ENCODE assay signal across 11 mouse cellular contexts in genomic region chr15:25536451-25537334, GRCm38 (mm10).
DNase-seq lines count a peak whose midpoint lies in the region; ATAC-seq and TF ChIP-seq lines count a peak whose summit lies in the region.
"Had no signal": no experiment of that assay in that cellular context is flagged by ENCODE, and none has a peak within 500 bp of the region (broad histone marks: within the 10 kb centered on the region; RNA-seq: fewer than 3 reads in every experiment).

No protein-coding gene starts in this region.

- no peak for ATAC-seq in hindbrain, embryonic 11.5 days (ENCODE audit: low FRiP score)

- no peaks in the 10 kb centered on the region for H3K36me3 ChIP-seq in myocyte (ENCODE audit: control insufficient read depth, insufficient read depth)
- H3K36me3 ChIP-seq in hindbrain, embryonic 11.5 days (ENCODE audit: control insufficient read depth, insufficient read depth, low read length) = no peaks in the 10 kb centered on the region
- H3K36me3 ChIP-seq: hindbrain, embryonic 15.5 days had no signal

- no peak overlapping the region for H3K4me3 ChIP-seq in myocyte
- H3K4me3 ChIP-seq in hindbrain, embryonic 11.5 days (ENCODE audit: low read depth, low read length) = no peak overlapping the region
- H3K4me3 ChIP-seq: hindbrain, embryonic 15.5 days had no signal

- H3K27ac ChIP-seq in hindbrain, embryonic 11.5 days (ENCODE audit: low read depth, low read length) = no peak overlapping the region
- H3K27ac ChIP-seq: hindbrain, embryonic 15.5 days had no signal

- H3K79me2 ChIP-seq in myocyte (ENCODE audit: control insufficient read depth, insufficient read depth) = no peaks in the 10 kb centered on the region

- H3K4me1 ChIP-seq in hindbrain, embryonic 11.5 days (replicated peaks; ENCODE audit: control insufficient read depth, insufficient read depth, low read length) = no peaks in the 10 kb centered on the region
- H3K4me1 ChIP-seq: hindbrain, embryonic 15.5 days had no signal

- WGBS in hindbrain, embryonic 11.5 days = 87% methylated on average over 22 of the region's 22 CpGs

- DNase-seq in adrenal gland, postnatal 10 days = peak; percentile 13
- DNase-seq in adrenal gland, adult 8-10 months = no peak
- DNase-seq in left cerebral cortex, postnatal 4 days = peak; percentile 64
- no peak for DNase-seq in left cerebral cortex, postnatal 25 days (ENCODE audit: low spot score in 2 of 2)
- DNase-seq in gastrocnemius, postnatal 14 days = peak; percentile 38
- no peak for DNase-seq in spleen, postnatal 36 days (ENCODE audit: low spot score in 2 of 2)
- DNase-seq in hindbrain, embryonic 11.5 days (ENCODE audit: low spot score) = no peak
- DNase-seq: midbrain, embryonic 14.5 days; right cerebral cortex, postnatal 25 days had no signal

- no peaks in the 10 kb centered on the region for H3K9me3 ChIP-seq in hindbrain, embryonic 11.5 days (ENCODE audit: control insufficient read depth, low read length)
- H3K9me3 ChIP-seq: hindbrain, embryonic 15.5 days had no signal

- no peak overlapping the region for H3ac ChIP-seq in myocyte (ENCODE audit: control insufficient read depth, insufficient read length)

- TF ChIP-seq POLR2A in myocyte (IDR thresholded peaks at IDR 0.05; ENCODE audit: insufficient read length, low read depth) = no peak

- intact Hi-C loops in left cerebral cortex, postnatal 4 days (cut with DNase I) = no loop called here
- intact Hi-C loops in left cerebral cortex, postnatal 25 days (cut with DNase I) = no loop called here
- intact Hi-C loops in gastrocnemius, postnatal 14 days (cut with DNase I; ENCODE audit: low total_unique reads) = no loop called here

- H3K27me3 ChIP-seq in myocyte (ENCODE audit: control insufficient read depth, insufficient read depth, insufficient read length) = no peaks in the 10 kb centered on the region
- H3K27me3 ChIP-seq in hindbrain, embryonic 11.5 days (ENCODE audit: control insufficient read depth, insufficient read depth, low read length) = no peaks in the 10 kb centered on the region
- H3K27me3 ChIP-seq: hindbrain, embryonic 15.5 days had no signal

- no peak overlapping the region for H3K9ac ChIP-seq in hindbrain, embryonic 11.5 days (ENCODE audit: low read depth, low read length)
- H3K9ac ChIP-seq: hindbrain, embryonic 15.5 days had no signal

- H3K4me2 ChIP-seq in myocyte (ENCODE audit: low read depth) = peak overlapping the region; percentile 24
- H3K4me2 ChIP-seq in hindbrain, embryonic 11.5 days (replicated peaks; ENCODE audit: low read depth, low read length) = no peak overlapping the region
- H3K4me2 ChIP-seq: hindbrain, embryonic 15.5 days had no signal

TF ChIP-seq in myocyte, 11 proteins besides CTCF, POLR2A, EP300 and RAD21:
- TF ChIP-seq REST (IDR thresholded peaks at IDR 0.05; ENCODE audit: insufficient read depth, insufficient read length) = no peak
- no peak for TF ChIP-seq CEBPB (IDR thresholded peaks at IDR 0.05; ENCODE audit: insufficient read depth, poor library complexity, severe bottlenecking)
- TF ChIP-seq E2F4 (IDR thresholded peaks at IDR 0.05; ENCODE audit: insufficient read depth) = no peak
- no peak for TF ChIP-seq USF1 (IDR thresholded peaks at IDR 0.05; ENCODE audit: low read depth)
- TF ChIP-seq MYOG (IDR thresholded peaks at IDR 0.05; ENCODE audit: control insufficient read depth in 1 of 3, insufficient read depth in 1 of 3, insufficient read length in 2 of 3, low read depth in 2 of 3) = no peak
- TF ChIP-seq SRF (IDR thresholded peaks at IDR 0.05; ENCODE audit: control insufficient read depth, insufficient read length, low read depth) = no peak
- TF ChIP-seq MAX (IDR thresholded peaks at IDR 0.05; ENCODE audit: low read depth) = no peak
- no peak for TF ChIP-seq TCF12 (IDR thresholded peaks at IDR 0.05; ENCODE audit: insufficient read depth, poor library complexity, severe bottlenecking)
- no peak for TF ChIP-seq POLR2AphosphoS2 (IDR thresholded peaks at IDR 0.05; ENCODE audit: insufficient read length, low read depth)
- no peak for TF ChIP-seq TCF3 (IDR thresholded peaks at IDR 0.05; ENCODE audit: insufficient read length, low read depth)
- TF ChIP-seq MYOD1 (IDR thresholded peaks at IDR 0.05; ENCODE audit: control insufficient read depth in 1 of 3, insufficient read length in 2 of 3, low read depth in 2 of 3) = no peak

Comparison
In these comparisons a context has a peak if more than half of its experiments do, and no peak if none do; other contexts are left out.
1. DNase-seq: peak in adrenal gland, postnatal 10 days (single experiment), left cerebral cortex, postnatal 4 days (single experiment) and gastrocnemius, postnatal 14 days (single experiment); none in adrenal gland, adult 8-10 months (single experiment), left cerebral cortex, postnatal 25 days (0 of 2), spleen, postnatal 36 days (0 of 2) and hindbrain, embryonic 11.5 days (single experiment).